Mouse (Mus musculus) heart, adult 2 months (tissue): ENCODE data around the gene Selenop.

ENCODE experiments used
- CTCF ChIP-seq: fragments of 200-600 bp; IDR thresholded peaks from 2 replicates; pipeline ENCODE4 v1.8.1; 2022; ENCODE audit warnings: antibody characterized with exemption, mild to moderate bottlenecking, moderate library complexity
- EP300 ChIP-seq: fragments of 200-500 bp; IDR thresholded peaks from 2 replicates; pipeline ENCODE4 v1.6.1; 2011; ENCODE audit warnings: low read depth, low read length, control low read depth; ENCODE audit not compliant: insufficient read depth
- POLR2A ChIP-seq: fragments of 200-500 bp; IDR thresholded peaks from 2 replicates; pipeline ENCODE4 v1.6.1; 2011; ENCODE audit warnings: mild to moderate bottlenecking, low read depth, low read length, control low read depth; ENCODE audit not compliant: insufficient read depth

DNA sequence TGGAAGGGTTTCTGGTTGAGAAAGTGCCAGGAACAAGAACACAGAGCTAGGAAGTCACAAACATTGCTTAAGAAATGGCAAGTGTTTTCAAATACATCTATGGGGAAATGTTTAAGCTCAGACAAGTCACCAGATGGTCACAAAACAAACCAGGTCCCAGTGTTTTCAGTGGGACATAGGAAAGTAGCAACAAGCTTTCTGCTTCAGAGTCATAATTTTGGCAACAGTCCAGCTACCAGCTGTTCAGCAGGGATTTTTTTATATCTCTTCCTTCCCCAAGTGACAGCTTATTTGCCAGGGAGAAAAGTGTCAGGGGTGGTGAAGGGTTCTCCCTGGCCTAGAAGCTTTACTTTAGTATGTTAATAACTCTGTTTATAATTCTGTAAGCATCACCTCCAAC lies 44.6 kb downstream of the Selenop start:
- TF ChIP-seq CTCF, result no peak
- no peak for TF ChIP-seq EP300
- TF ChIP-seq POLR2A, result no peak
